Mouse (Mus musculus) CD4-positive, CD25-positive, alpha-beta regulatory T cell, adult 2 months (primary cell): ENCODE data around the gene Prss50.

Experiments
- DNase-seq: peaks from one replicate; pipeline ENCODE4 v3.0.0-alpha.2; 2012; ENCODE audit warnings: low read depth, low spot score

Prss50 gene

DNA sequence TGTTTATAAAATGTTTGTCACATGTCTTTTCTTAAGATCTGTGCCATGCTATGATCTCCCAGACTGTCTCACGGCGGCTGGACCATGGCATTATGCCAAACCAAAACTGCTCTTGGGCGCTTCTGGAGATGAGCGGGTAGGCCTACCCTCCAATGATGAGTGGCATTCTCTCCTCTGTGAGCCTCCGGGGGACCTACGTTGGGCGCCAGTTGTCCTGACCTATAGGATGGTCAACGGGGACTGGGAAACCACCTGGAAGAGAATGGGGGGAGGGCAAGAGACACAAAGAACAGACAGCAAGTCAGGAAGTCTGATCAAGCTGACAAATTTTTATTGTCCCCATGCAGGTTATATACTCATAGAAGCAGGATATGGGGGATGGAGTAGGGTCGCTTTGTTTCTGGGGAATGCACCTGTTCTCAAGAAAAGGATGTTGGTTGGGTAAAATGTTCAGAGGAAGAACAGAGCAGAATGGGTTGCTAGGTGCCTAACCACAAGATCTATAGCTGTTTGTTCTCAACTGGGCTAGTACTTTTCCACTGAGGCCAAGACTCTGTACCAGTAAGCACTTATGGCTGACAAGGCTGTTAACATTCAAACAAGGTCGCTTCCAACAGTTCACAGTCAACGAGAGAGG, 49.6 kb downstream of the Prss50 start:
- DNase-seq, result peak; percentile 86

DNA sequence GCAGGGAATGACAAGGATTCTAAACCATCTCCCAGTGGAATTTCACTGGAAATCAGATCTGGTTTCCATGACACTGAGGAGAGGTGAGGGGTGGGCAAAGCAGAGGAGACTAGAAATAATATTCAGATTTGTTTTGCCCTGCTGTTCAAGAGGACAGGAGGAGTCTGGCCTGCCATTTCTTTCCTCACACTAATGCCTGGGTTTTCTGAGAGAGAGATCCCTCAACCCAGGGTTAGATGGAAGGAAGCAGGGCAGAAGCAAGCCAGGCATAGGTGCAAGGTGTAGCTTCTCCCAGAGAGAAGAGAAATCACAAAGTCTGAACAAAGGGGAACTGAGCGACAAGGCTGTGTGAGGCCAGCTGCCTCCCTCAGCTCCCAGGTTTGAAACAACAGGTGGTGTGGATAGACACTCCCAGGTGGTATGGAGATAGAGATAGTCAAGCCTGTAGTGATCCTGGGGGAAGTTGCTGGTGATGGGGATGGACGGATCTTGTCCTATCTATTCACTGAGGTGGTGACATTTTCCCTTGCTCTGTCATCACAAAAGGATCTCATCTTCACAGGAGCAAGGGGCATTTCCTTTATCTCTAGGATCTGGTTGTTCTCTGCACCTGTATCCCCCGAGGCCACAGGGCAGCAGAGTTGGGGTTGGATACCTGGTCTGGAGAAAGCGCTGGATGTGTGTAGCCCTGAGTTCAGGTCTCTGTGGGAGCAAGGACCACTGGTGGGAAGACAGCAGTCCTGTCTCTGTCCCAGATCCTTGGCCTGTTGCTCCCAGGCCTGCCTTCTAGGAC, 50.3 kb downstream of the Prss50 start:
- DNase-seq, result no peak

DNA sequence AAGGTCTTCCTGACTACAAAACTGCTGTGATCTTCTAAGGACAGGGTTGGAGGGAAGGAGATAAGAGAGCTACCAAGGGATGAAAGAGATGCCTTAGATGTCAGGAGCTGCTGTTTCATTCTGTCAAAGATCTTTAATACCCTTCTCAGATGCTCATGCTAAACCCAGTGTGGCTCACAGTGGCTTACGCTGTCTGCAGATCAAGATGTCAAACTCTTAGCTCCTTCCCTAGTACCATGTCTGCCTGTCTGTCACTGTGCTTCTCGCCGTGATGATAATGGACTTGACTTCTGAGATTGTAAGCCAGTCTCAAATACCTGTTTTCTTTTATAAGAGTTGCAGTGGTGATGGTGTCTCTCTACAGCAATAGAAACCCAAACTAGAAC, 50.9 kb downstream of the Prss50 start:
- no peak for DNase-seq

DNA sequence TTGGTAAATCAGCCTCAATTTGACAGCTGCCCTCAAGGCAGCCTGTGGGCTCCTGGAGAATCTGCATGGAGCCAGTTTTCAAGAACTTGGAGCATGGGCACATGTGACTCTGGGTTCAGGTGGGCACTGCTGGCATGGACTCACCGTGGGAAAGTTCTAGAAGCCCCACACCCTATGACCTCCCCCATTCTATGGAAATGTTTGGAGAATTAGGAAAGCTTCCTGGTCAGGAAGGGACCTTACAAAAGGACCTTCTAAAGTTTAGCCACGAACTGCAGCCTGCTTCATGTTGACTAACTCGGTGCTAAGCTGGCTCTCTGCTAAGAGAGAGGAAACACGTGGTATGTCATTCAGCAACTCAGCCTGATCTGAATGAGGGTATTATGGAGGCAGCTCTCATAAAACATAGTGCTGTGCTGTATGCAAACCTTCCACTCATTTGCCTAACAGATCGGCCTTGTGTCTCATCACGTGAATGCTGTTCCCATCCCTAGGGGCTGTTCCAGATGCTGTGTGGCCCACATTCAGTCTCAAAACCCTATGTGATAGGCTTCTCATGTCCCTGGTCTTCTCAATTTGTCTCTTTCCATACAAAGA, 51.7 kb downstream of the Prss50 start:
- peak; percentile 55 for DNase-seq
